Mouse (Mus musculus) liver, adult 2 months (tissue): ENCODE data around the gene Cdt1.

ENCODE experiments used
- CTCF ChIP-seq: fragments of 200-500 bp; IDR thresholded peaks from 2 replicates; pipeline ENCODE4 v1.5.1; 2011; ENCODE audit warnings: low read depth, low read length, control low read depth
- POLR2A ChIP-seq: fragments of 200-500 bp; IDR thresholded peaks from 2 replicates; pipeline ENCODE4 v1.6.1; 2011; ENCODE audit warnings: low read length, control low read depth; ENCODE audit not compliant: insufficient read depth; ENCODE audit errors: extremely low read depth

DNA sequence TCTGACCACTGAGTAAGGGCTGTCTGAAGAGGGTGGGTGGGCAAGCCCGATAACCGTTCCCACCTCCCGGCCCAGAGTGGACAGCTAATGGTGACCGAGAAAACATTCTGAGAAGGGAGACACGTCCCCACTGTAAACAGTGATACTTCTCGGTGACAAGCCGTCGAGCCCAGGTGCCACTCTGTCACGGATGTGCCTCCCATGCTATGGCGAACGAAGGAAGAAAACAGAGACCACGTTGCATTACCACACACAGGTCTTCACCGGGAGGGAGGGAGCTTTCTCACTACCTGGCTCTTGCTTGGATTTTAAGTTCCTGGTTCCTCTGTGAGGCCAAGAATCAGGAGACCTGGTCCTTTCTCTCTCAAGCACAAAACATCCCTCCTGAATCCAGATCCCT is 19.5 kb upstream of the Cdt1 start:
- no peak for TF ChIP-seq POLR2A
- TF ChIP-seq CTCF = no peak
